Mouse (Mus musculus): Measurements from ENCODE around the gene Gm4131.

- TF ChIP-seq CHD2 (IDR thresholded peaks at IDR 0.05; ENCODE audit: low read depth, low read length) (no peak), HCFC1 (IDR thresholded peaks at IDR 0.05; ENCODE audit: borderline replicate concordance, insufficient read depth, low read length) (no peak), MAFK (IDR thresholded peaks at IDR 0.05; ENCODE audit: insufficient read depth, low read depth, low read length) (no peak), ZC3H11A (IDR thresholded peaks at IDR 0.05; ENCODE audit: borderline replicate concordance, low read depth, low read length) (no peak)
Observed at GRCm38 (mm10) chr14:62546746-62547145, 20.0 kb downstream of the Gm4131 start.

Data from ES-E14 (cell line).